Mouse (Mus musculus) forebrain, embryonic 11.5 days (tissue): Measurements from ENCODE around the gene Cela3a. TPM values are rescaled to one million over a fixed set of nuclear protein-coding genes. Genes with fewer than 3 reads are reported as not detected.

Experiments
- ATAC-seq: fragments of 200-750 bp; cut with Nextera tagmentation; replicated peaks from 2 replicates; pipeline ENCODE4 v1.8.0; 2017; ENCODE audit warnings: moderate TSS enrichment; ENCODE audit not compliant: low FRiP score
- DNase-seq: peaks from one replicate; pipeline ENCODE4 v3.0.0-alpha.2; 2017; ENCODE audit warnings: low spot score
- H3K27ac ChIP-seq: fragments of 300-500 bp; sonication (generic); 2 replicates; pipeline ENCODE4 v1.5.1; 2014; ENCODE audit warnings: low read depth, low read length
- H3K27me3 ChIP-seq: fragments of 300-500 bp; sonication (generic); 2 replicates; pipeline ENCODE4 v1.6.1; 2014; ENCODE audit warnings: mild to moderate bottlenecking, low read length, mixed read lengths; ENCODE audit not compliant: control insufficient read depth, insufficient read depth
- H3K36me3 ChIP-seq: fragments of 300-500 bp; sonication (generic); 2 replicates; pipeline ENCODE4 v1.6.1; 2014; ENCODE audit warnings: mild to moderate bottlenecking, low read length, moderate library complexity, mixed read lengths; ENCODE audit not compliant: control insufficient read depth, insufficient read depth
- H3K4me1 ChIP-seq: fragments of 300-500 bp; sonication (generic); replicated peaks from 2 replicates; pipeline ENCODE4 v1.6.1; 2014; ENCODE audit warnings: low read length, mixed read lengths; ENCODE audit not compliant: control insufficient read depth, insufficient read depth
- H3K4me2 ChIP-seq: fragments of 300-500 bp; sonication (generic); 2 replicates; pipeline ENCODE4 v1.6.1; 2014; ENCODE audit warnings: low read depth, mild to moderate bottlenecking, low read length, moderate library complexity, mixed read lengths; ENCODE audit not compliant: severe bottlenecking
- H3K4me3 ChIP-seq: fragments of 300-500 bp; sonication (generic); 2 replicates; pipeline ENCODE4 v1.5.1; 2014; ENCODE audit warnings: low read depth, low read length
- H3K9ac ChIP-seq: fragments of 300-500 bp; sonication (generic); 2 replicates; pipeline ENCODE4 v1.6.1; 2014; ENCODE audit warnings: low read length
- H3K9me3 ChIP-seq: fragments of 300-500 bp; sonication (generic); 2 replicates; pipeline ENCODE4 v1.6.1; 2016; ENCODE audit warnings: low read length, mixed read lengths; ENCODE audit not compliant: control insufficient read depth
- WGBS: fragments of 180-500 bp; shearing (Covaris S2); extraction: QIAGEN DNeasy Blood & Tissue Kit; methylation state at CpG from one replicate; pipeline ENCODE4 v1.1.7; 2014; 5-methylcytosine and 5-hydroxymethylcytosine counted together
- polyA plus RNA-seq: library from polyadenylated mRNA; unstranded; fragments of >200 nt; fragmentation: Nextera tagmentation; extraction: Ambion mirVana; gene quantifications from 2 replicates; pipeline ENCODE4 v1.2.1, GENCODE M21; 2014

The Cela3a gene
- polyA plus RNA-seq, 1 experiment from 2014 or later = not detected

GRCm38 (mm10) chr4:137449132-137449531 lies 39.5 kb upstream of the Cela3a start:
- H3K27me3 ChIP-seq = no peaks in the 10 kb centered on the region
- H3K27ac ChIP-seq = no peak overlapping the region
- H3K9me3 ChIP-seq = no peaks in the 10 kb centered on the region
- ATAC-seq = no peak
- no peak for DNase-seq
- H3K4me2 ChIP-seq = no peak overlapping the region
- WGBS = 78% methylated on average over 2 of the region's 2 CpGs
- H3K4me1 ChIP-seq = no peaks in the 10 kb centered on the region
- no peaks in the 10 kb centered on the region for H3K36me3 ChIP-seq
- H3K4me3 ChIP-seq = no peak overlapping the region
- H3K9ac ChIP-seq = no peak overlapping the region

- ATAC-seq (no peak), DNase-seq (no peak)
- Histone ChIP-seq H3K9me3 (no peaks in the 10 kb centered on the region), H3K4me1 (no peaks in the 10 kb centered on the region; the same call in 1 of the 2 replicates), H3K9ac (no peak overlapping the region), H3K27ac (no peak overlapping the region), H3K27me3 (no peaks in the 10 kb centered on the region), H3K36me3 (no peaks in the 10 kb centered on the region), H3K4me2 (no peak overlapping the region), H3K4me3 (no peak overlapping the region)
- 69% methylated on average over 2 of the region's 2 CpGs for WGBS
Observed at GRCm38 (mm10) chr4:137448641-137449040, 39.0 kb upstream of the Cela3a start.

DNA sequence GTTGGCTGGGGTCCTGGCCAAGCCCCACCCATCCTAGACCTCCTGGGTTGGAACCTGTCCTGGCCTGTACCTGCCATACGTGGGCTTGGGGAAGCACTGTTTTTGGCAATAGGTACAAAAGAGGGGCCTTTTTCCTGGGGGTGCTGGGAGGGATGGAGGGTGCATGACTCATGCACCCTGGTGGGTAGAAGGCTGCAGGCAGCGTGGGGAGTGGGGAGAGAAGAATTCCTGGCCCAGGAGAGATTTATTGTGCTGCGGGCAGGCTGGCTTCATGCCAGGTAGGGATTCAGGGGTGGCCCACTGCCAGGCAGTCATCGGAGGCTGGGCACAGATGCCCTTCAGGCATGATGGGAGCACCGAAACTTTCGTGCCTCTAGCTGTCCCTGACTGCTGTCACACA lies 38.6 kb upstream of the Cela3a start:
- H3K27ac ChIP-seq = no peak overlapping the region
- no peaks in the 10 kb centered on the region for H3K9me3 ChIP-seq
- DNase-seq (no peak), ATAC-seq (no peak)
- no peaks in the 10 kb centered on the region; the same call in 1 of the 2 replicates for H3K4me1 ChIP-seq
- H3K27me3 ChIP-seq = no peaks in the 10 kb centered on the region
- no peak overlapping the region for H3K9ac ChIP-seq
- no peak overlapping the region for H3K4me3 ChIP-seq
- H3K36me3 ChIP-seq = no peaks in the 10 kb centered on the region
- 64% methylated on average over 6 of the region's 6 CpGs for WGBS
- H3K4me2 ChIP-seq = no peak overlapping the region

- H3K4me3 ChIP-seq = no peak overlapping the region
- no peaks in the 10 kb centered on the region for H3K36me3 ChIP-seq
- no peaks in the 10 kb centered on the region for H3K27me3 ChIP-seq
- no peak for ATAC-seq
- DNase-seq = no peak
- H3K27ac ChIP-seq = no peak overlapping the region
- WGBS = 79% methylated on average over 7 of the region's 7 CpGs
- no peak overlapping the region for H3K9ac ChIP-seq
- no peaks in the 10 kb centered on the region for H3K9me3 ChIP-seq
- H3K4me1 ChIP-seq = no peaks in the 10 kb centered on the region; the same call in 1 of the 2 replicates
- no peak overlapping the region for H3K4me2 ChIP-seq
Observed at GRCm38 (mm10) chr4:137447363-137448196, 38.0 kb upstream of the Cela3a start.

- ATAC-seq = no peak
- no peak overlapping the region for H3K27ac ChIP-seq
- H3K36me3 ChIP-seq = no peaks in the 10 kb centered on the region
- 84% methylated on average over 4 of the region's 4 CpGs for WGBS
- H3K4me3 ChIP-seq = no peak overlapping the region
- H3K27me3 ChIP-seq = no peaks in the 10 kb centered on the region
- H3K4me1 ChIP-seq = no peaks in the 10 kb centered on the region; the same call in 1 of the 2 replicates
- H3K9ac ChIP-seq = no peak overlapping the region
- DNase-seq = no peak
- H3K9me3 ChIP-seq = no peaks in the 10 kb centered on the region
- no peak overlapping the region for H3K4me2 ChIP-seq
Observed at GRCm38 (mm10) chr4:137445881-137446280, 36.3 kb upstream of the Cela3a start.

GRCm38 (mm10) chr4:137443625-137444024 lies 34.0 kb upstream of the Cela3a start:
- WGBS = 30% methylated on average over 5 of the region's 5 CpGs
- H3K4me2 ChIP-seq = no peak overlapping the region
- no peak overlapping the region for H3K9ac ChIP-seq
- H3K4me3 ChIP-seq = no peak overlapping the region
- H3K36me3 ChIP-seq = no peaks in the 10 kb centered on the region
- no peaks in the 10 kb centered on the region; the same call in 1 of the 2 replicates for H3K4me1 ChIP-seq
- no peaks in the 10 kb centered on the region for H3K27me3 ChIP-seq
- peak; percentile 84 for DNase-seq
- ATAC-seq = no peak
- no peak overlapping the region for H3K27ac ChIP-seq
- H3K9me3 ChIP-seq = no peaks in the 10 kb centered on the region

DNA sequence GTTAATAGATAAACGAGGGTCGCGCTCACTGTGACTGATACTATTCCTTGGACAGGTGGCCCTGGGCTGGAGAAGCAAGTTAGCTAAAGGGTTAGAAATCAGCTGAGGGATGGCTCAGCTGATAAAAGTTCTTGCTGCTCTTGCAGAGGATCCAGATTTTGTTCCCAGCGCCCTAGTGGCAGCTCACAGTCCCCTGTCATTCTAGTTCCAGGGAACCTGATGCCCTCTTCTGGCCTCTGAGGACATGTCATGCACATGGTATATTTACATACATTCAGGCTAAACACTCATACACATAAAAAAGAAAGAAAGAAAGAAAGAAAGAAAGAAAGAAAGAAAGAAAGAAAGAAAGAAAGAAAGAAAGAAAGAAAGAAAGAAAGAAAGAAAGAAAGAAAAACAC lies 31.7 kb upstream of the Cela3a start:
- H3K4me2 ChIP-seq = no peak overlapping the region
- H3K27ac ChIP-seq = no peak overlapping the region
- no peak for DNase-seq
- H3K4me1 ChIP-seq = no peaks in the 10 kb centered on the region; the same call in 1 of the 2 replicates
- ATAC-seq = no peak
- H3K36me3 ChIP-seq = no peaks in the 10 kb centered on the region
- no peaks in the 10 kb centered on the region for H3K27me3 ChIP-seq
- no peaks in the 10 kb centered on the region for H3K9me3 ChIP-seq
- no peak overlapping the region for H3K9ac ChIP-seq
- 74% methylated on average over 4 of the region's 4 CpGs for WGBS
- H3K4me3 ChIP-seq = no peak overlapping the region

DNA sequence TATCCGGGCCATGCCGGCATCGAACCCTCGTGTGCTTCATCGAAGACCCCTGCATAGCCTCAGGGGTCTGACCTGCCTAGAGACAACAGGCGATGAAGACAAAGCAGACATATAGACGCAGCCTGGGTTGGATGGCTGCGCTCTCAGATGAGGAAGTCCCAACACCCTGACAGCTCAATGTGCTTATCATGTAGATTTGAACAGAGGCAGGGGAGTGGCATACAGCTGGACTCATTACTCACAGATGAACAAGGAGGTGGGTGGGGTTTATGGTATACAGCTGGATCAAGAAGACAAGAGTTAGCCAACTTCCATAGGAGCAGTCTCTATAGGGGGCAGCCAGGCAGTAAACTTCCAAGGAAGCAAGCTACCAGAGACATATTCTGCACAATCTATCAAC lies 29.3 kb upstream of the Cela3a start:
- 91% methylated on average over 8 of the region's 8 CpGs for WGBS
- no peaks in the 10 kb centered on the region for H3K36me3 ChIP-seq

More for the DNA sequence above, 29.3 kb upstream of the Cela3a start:
- H3K4me2 ChIP-seq = no peak overlapping the region
- no peak for DNase-seq
- no peaks in the 10 kb centered on the region for H3K4me1 ChIP-seq
- no peaks in the 10 kb centered on the region for H3K27me3 ChIP-seq
- no peak for ATAC-seq
- no peak overlapping the region for H3K9ac ChIP-seq
- no peaks in the 10 kb centered on the region for H3K9me3 ChIP-seq
- H3K27ac ChIP-seq = no peak overlapping the region
- H3K4me3 ChIP-seq = no peak overlapping the region
